Mouse (Mus musculus) midbrain, postnatal 0 days (tissue): Measurements from ENCODE around the gene Lrp6. TPM values are rescaled to one million over a fixed set of nuclear protein-coding genes. Genes with fewer than 3 reads are reported as not detected.
A peak's percentile ranks its signal among the peaks of the same experiment; 100 is the strongest.

Source experiments
- ATAC-seq: fragments of 200-750 bp; cut with Nextera tagmentation; 2 replicates; pipeline ENCODE4 v1.8.0; 2017; ENCODE audit warnings: moderate number of reproducible peaks, mild to moderate bottlenecking, moderate TSS enrichment, moderate library complexity; ENCODE audit not compliant: low FRiP score
- DNase-seq: peaks from one replicate; pipeline ENCODE4 v3.0.0-alpha.2; 2015; ENCODE audit warnings: low spot score
- H3K27ac ChIP-seq: fragments of 300-500 bp; sonication (generic); 2 replicates; pipeline ENCODE4 v1.5.1; 2014; ENCODE audit warnings: low read depth, mild to moderate bottlenecking, low read length, mixed read lengths
- H3K27me3 ChIP-seq: fragments of 300-500 bp; sonication (generic); 2 replicates; pipeline ENCODE4 v1.6.1; 2014; ENCODE audit warnings: low read length, control low read depth, mixed read lengths; ENCODE audit not compliant: insufficient read depth
- H3K36me3 ChIP-seq: fragments of 300-500 bp; sonication (generic); 2 replicates; pipeline ENCODE4 v1.6.1; 2014; ENCODE audit warnings: low read length, control low read depth, mixed read lengths; ENCODE audit not compliant: insufficient read depth
- H3K4me1 ChIP-seq: fragments of 300-500 bp; sonication (generic); 2 replicates; pipeline ENCODE4 v1.6.1; 2014; ENCODE audit warnings: mild to moderate bottlenecking, control low read depth, antibody characterized with exemption, low read length, mixed read lengths; ENCODE audit not compliant: insufficient read depth
- H3K4me2 ChIP-seq: fragments of 300-500 bp; sonication (generic); 2 replicates; pipeline ENCODE4 v1.6.1; 2014; ENCODE audit warnings: low read depth, mild to moderate bottlenecking, low read length, mixed read lengths; ENCODE audit not compliant: poor library complexity, severe bottlenecking
- H3K4me3 ChIP-seq: fragments of 300-500 bp; sonication (generic); 2 replicates; pipeline ENCODE4 v1.5.1; 2014; ENCODE audit warnings: low read depth, mild to moderate bottlenecking, low read length, moderate library complexity
- H3K9ac ChIP-seq: fragments of 300-500 bp; sonication (generic); replicated peaks from 2 replicates; pipeline ENCODE4 v1.6.1; 2014; ENCODE audit warnings: mild to moderate bottlenecking, low read length, moderate library complexity, mixed read lengths; ENCODE audit not compliant: poor library complexity, severe bottlenecking
- H3K9me3 ChIP-seq: fragments of 300-500 bp; sonication (generic); 2 replicates; pipeline ENCODE4 v1.6.1; 2016; ENCODE audit warnings: low read length, control low read depth
- CTCF ChIP-seq: IDR thresholded peaks from 2 replicates; pipeline ENCODE4 v1.5.1; 2016; ENCODE audit warnings: antibody characterized with exemption, mild to moderate bottlenecking
- WGBS: fragments of 180-500 bp; shearing (Covaris S2); extraction: QIAGEN DNeasy Blood & Tissue Kit; methylation state at CpG from one replicate; pipeline ENCODE4 v1.1.7; 2014; 5-methylcytosine and 5-hydroxymethylcytosine counted together
- polyA plus RNA-seq: library from polyadenylated mRNA; unstranded; fragments of >200 nt; fragmentation: Nextera tagmentation; extraction: Ambion mirVana; gene quantifications from 2 replicates; pipeline ENCODE4 v1.2.1, GENCODE M21; 2015
- total RNA-seq: library from RNA; depleted of rRNA; stranded (reverse); fragments of >200 nt; gene quantifications from 2 replicates; pipeline ENCODE4 v1.2.3, GENCODE M21; 2014

Lrp6 gene
- total and polyA plus RNA-seq, 2 experiments from 2014 or later, result 14.7 to 26.3 TPM

- Histone ChIP-seq H3K4me2 (no peak overlapping the region), H3K4me3 (no peak overlapping the region), H3K27me3 (no peaks in the 10 kb centered on the region), H3K27ac (no peak overlapping the region), H3K9me3 (no peaks in the 10 kb centered on the region), H3K4me1 (no peaks in the 10 kb centered on the region), H3K9ac (no peak overlapping the region), H3K36me3 (peaks cover 4% of the 10 kb centered on the region; the same call in 1 of the 2 replicates)
- DNase-seq (peak; percentile 69), ATAC-seq (no peak)
- 73% methylated on average over 8 of the region's 8 CpGs for WGBS
- no peak for TF ChIP-seq CTCF
Measured at GRCm38 (mm10) chr6:134494828-134495698, 71.7 kb downstream of the Lrp6 start.

- TF ChIP-seq CTCF, result no peak
- Histone ChIP-seq H3K36me3 (peaks cover 8% of the 10 kb centered on the region; the same call in 1 of the 2 replicates), H3K4me1 (no peaks in the 10 kb centered on the region), H3K9me3 (no peaks in the 10 kb centered on the region), H3K4me2 (no peak overlapping the region), H3K9ac (no peak overlapping the region), H3K27ac (no peak overlapping the region), H3K27me3 (no peaks in the 10 kb centered on the region), H3K4me3 (no peak overlapping the region)
- 91% methylated on average over 9 of the region's 9 CpGs for WGBS
- ATAC-seq (no peak), DNase-seq (no peak)
Measured at GRCm38 (mm10) chr6:134489637-134490036, 77.1 kb downstream of the Lrp6 start.

- TF ChIP-seq CTCF, result no peak
- no peaks in the 10 kb centered on the region for H3K27me3 ChIP-seq
- H3K36me3 ChIP-seq, result peaks cover 8% of the 10 kb centered on the region; the same call in 1 of the 2 replicates
- 92% methylated on average over 4 of the region's 4 CpGs for WGBS
- no peak overlapping the region for H3K9ac ChIP-seq
- H3K4me3 ChIP-seq, result no peak overlapping the region
- DNase-seq (no peak), ATAC-seq (no peak)
- no peak overlapping the region for H3K27ac ChIP-seq
- no peak overlapping the region for H3K4me2 ChIP-seq
- no peaks in the 10 kb centered on the region for H3K4me1 ChIP-seq
- no peaks in the 10 kb centered on the region for H3K9me3 ChIP-seq
Measured at GRCm38 (mm10) chr6:134489130-134489529, 77.6 kb downstream of the Lrp6 start.

- no peak for TF ChIP-seq CTCF
- Histone ChIP-seq H3K27me3 (no peaks in the 10 kb centered on the region), H3K36me3 (peaks cover 8% of the 10 kb centered on the region; the same call in 1 of the 2 replicates)
Measured at GRCm38 (mm10) chr6:134486318-134486717, 80.4 kb downstream of the Lrp6 start.

GRCm38 (mm10) chr6:134479481-134479880, 87.3 kb downstream of the Lrp6 start:
- no peaks in the 10 kb centered on the region for H3K9me3 ChIP-seq
- no peak overlapping the region for H3K4me3 ChIP-seq
- no peak overlapping the region for H3K9ac ChIP-seq
- ATAC-seq, result no peak
- H3K27me3 ChIP-seq, result no peaks in the 10 kb centered on the region
- peaks cover 11% of the 10 kb centered on the region for H3K36me3 ChIP-seq
- WGBS, result 97% methylated on average over 10 of the region's 10 CpGs
- no peaks in the 10 kb centered on the region for H3K4me1 ChIP-seq
- H3K4me2 ChIP-seq, result no peak overlapping the region
- no peak for DNase-seq
- no peak for TF ChIP-seq CTCF
- H3K27ac ChIP-seq, result no peak overlapping the region

More at GRCm38 (mm10) chr6:134486318-134486717, 80.4 kb downstream of the Lrp6 start:
- ATAC-seq (no peak), DNase-seq (no peak)
- no peak overlapping the region for H3K9ac ChIP-seq
- WGBS, result 95% methylated on average over 9 of the region's 9 CpGs
- H3K27ac ChIP-seq, result no peak overlapping the region
- no peaks in the 10 kb centered on the region for H3K9me3 ChIP-seq
- H3K4me2 ChIP-seq, result no peak overlapping the region
- no peak overlapping the region for H3K4me3 ChIP-seq
- no peaks in the 10 kb centered on the region for H3K4me1 ChIP-seq

GRCm38 (mm10) chr6:134473143-134473561, 93.6 kb downstream of the Lrp6 start:
- no peaks in the 10 kb centered on the region for H3K9me3 ChIP-seq
- no peak overlapping the region for H3K4me3 ChIP-seq
- DNase-seq (no peak), ATAC-seq (no peak)
- 92% methylated on average over 7 of the region's 7 CpGs for WGBS
- H3K27ac ChIP-seq, result no peak overlapping the region
- peaks cover 7% of the 10 kb centered on the region; the same call in 1 of the 2 replicates for H3K36me3 ChIP-seq
- no peaks in the 10 kb centered on the region for H3K27me3 ChIP-seq
- no peak overlapping the region for H3K9ac ChIP-seq
- no peak overlapping the region for H3K4me2 ChIP-seq
- H3K4me1 ChIP-seq, result no peaks in the 10 kb centered on the region
- no peak for TF ChIP-seq CTCF
